Mouse (Mus musculus) midbrain, embryonic 16.5 days (tissue): ENCODE data around the gene Kazald1. TPM values are rescaled to one million over a fixed set of nuclear protein-coding genes. Genes with fewer than 3 reads are reported as not detected.

Source experiments
- ATAC-seq: fragments of 200-750 bp; cut with Nextera tagmentation; 2 replicates; pipeline ENCODE4 v1.8.0; 2017; ENCODE audit warnings: moderate TSS enrichment
- H3K27ac ChIP-seq: fragments of 300-500 bp; sonication (generic); 2 replicates; pipeline ENCODE4 v1.5.1; 2014; ENCODE audit warnings: mild to moderate bottlenecking, low read length, mixed read lengths
- H3K27me3 ChIP-seq: fragments of 300-500 bp; sonication (generic); 2 replicates; pipeline ENCODE4 v1.6.1; 2014; ENCODE audit warnings: low read depth, low read length, mixed read lengths; ENCODE audit not compliant: control insufficient read depth, insufficient read depth
- H3K36me3 ChIP-seq: fragments of 300-500 bp; sonication (generic); 2 replicates; pipeline ENCODE4 v1.6.1; 2014; ENCODE audit warnings: mild to moderate bottlenecking, low read length, moderate library complexity, mixed read lengths; ENCODE audit not compliant: control insufficient read depth, insufficient read depth
- H3K4me1 ChIP-seq: fragments of 300-500 bp; sonication (generic); 2 replicates; pipeline ENCODE4 v1.6.1; 2014; ENCODE audit warnings: mild to moderate bottlenecking, low read length, mixed read lengths; ENCODE audit not compliant: control insufficient read depth, insufficient read depth
- H3K4me2 ChIP-seq: fragments of 300-500 bp; sonication (generic); 2 replicates; pipeline ENCODE4 v1.6.1; 2014; ENCODE audit warnings: mild to moderate bottlenecking, low read length, mixed read lengths
- H3K4me3 ChIP-seq: fragments of 300-500 bp; sonication (generic); 2 replicates; pipeline ENCODE4 v1.5.1; 2014; ENCODE audit warnings: low read depth, mild to moderate bottlenecking, low read length, moderate library complexity, mixed read lengths
- H3K9ac ChIP-seq: fragments of 300-500 bp; sonication (generic); 2 replicates; pipeline ENCODE4 v1.6.1; 2014; ENCODE audit warnings: low read depth, low read length, mixed read lengths
- H3K9me3 ChIP-seq: fragments of 300-500 bp; sonication (generic); replicated peaks from 2 replicates; pipeline ENCODE4 v1.6.1; 2014; ENCODE audit warnings: mild to moderate bottlenecking, low read length, mixed read lengths; ENCODE audit not compliant: control insufficient read depth, poor library complexity, severe bottlenecking
- WGBS: fragments of 180-500 bp; shearing (Covaris S2); extraction: QIAGEN DNeasy Blood & Tissue Kit; methylation state at CpG from one replicate; pipeline ENCODE4 v1.1.7; 2014; 5-methylcytosine and 5-hydroxymethylcytosine counted together
- polyA plus RNA-seq: library from polyadenylated mRNA; unstranded; fragments of >200 nt; fragmentation: Nextera tagmentation; extraction: Ambion mirVana; gene quantifications from 2 replicates; pipeline ENCODE4 v1.2.1, GENCODE M21; 2015

Gene Kazald1
- polyA plus RNA-seq, 1 experiment from 2014 or later: 1.9 TPM

DNA sequence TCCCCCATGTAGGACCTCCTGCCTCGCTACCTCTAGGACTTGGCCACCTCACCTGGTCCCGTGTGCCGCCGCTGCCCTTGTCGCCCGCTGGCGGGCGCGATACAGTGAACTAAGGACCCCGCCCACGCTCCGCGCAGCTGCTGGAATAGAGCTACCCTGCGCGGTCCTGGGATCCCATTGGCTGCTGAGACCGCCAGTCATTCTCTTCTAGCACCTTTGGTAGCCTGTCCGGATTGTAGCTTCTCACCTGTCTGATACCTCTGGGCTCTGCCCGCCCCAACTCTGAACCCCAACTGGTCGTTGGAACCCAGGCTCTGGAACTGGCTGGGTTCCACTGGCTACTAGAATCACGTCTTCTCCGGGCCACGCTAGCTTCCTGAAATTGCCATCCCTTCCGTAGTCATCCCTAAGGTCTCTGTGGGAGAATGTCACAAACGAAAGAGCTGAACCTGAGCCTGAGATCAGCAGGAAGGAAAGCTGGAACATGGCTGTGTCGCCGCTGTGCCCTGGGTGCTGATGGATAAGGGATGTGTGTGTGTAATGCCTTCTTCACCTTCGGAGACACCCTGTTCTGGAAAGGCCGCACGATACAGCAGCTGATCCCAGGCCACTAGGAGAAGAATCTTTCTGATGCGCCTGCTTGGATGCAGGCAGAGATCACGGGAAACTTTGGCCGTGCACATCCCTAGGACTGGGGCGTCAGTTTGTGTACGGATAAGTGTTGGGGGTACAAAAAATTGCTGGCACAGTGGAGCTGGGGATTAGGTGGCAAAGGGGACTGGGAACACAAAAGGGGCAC is 28.3 kb upstream of the Kazald1 start:
- Histone ChIP-seq H3K27ac (peak overlapping the region; percentile 92), H3K4me1 (peaks cover 25% of the 10 kb centered on the region), H3K4me2 (peak overlapping the region; percentile 85), H3K4me3 (peak overlapping the region; percentile 59), H3K9ac (peak overlapping the region; percentile 72), H3K27me3 (peaks cover 5% of the 10 kb centered on the region; the same call in 1 of the 2 replicates), H3K9me3 (no peaks in the 10 kb centered on the region), H3K36me3 (peaks cover 4% of the 10 kb centered on the region; the same call in 1 of the 2 replicates)
- 2% methylated on average over 34 of the region's 34 CpGs for WGBS
- peak; percentile 82 for ATAC-seq

- Histone ChIP-seq H3K36me3 (peaks cover 6% of the 10 kb centered on the region; the same call in 1 of the 2 replicates), H3K9ac (peak within 1 kb of the TSS; percentile 72), H3K9me3 (no peaks in the 10 kb centered on the region), H3K27me3 (peaks cover 5% of the 10 kb centered on the region; the same call in 1 of the 2 replicates), H3K4me1 (peaks cover 25% of the 10 kb centered on the region), H3K27ac (peak within 1 kb of the TSS; percentile 92), H3K4me3 (peak within 1 kb of the TSS; percentile 59), H3K4me2 (peak within 1 kb of the TSS; percentile 85)
- peak; percentile 84 for ATAC-seq
- WGBS: 0% methylated on average over 26 of the region's 26 CpGs
Observed at GRCm38 (mm10) chr19:45047417-45047934, 27.6 kb upstream of the Kazald1 start, which contains the start of gene Sfxn3. TSS of gene Sfxn3 (plus strand) at chr19:45047503.

- peaks cover 5% of the 10 kb centered on the region; the same call in 1 of the 2 replicates for H3K27me3 ChIP-seq
- H3K9me3 ChIP-seq: no peaks in the 10 kb centered on the region
- H3K4me3 ChIP-seq: peak overlapping the region; percentile 59
- H3K4me1 ChIP-seq: peaks cover 25% of the 10 kb centered on the region
- peaks cover 6% of the 10 kb centered on the region; the same call in 1 of the 2 replicates for H3K36me3 ChIP-seq
- H3K27ac ChIP-seq: peak overlapping the region; percentile 92
- 26% methylated on average over 11 of the region's 11 CpGs for WGBS
- peak overlapping the region; percentile 85 for H3K4me2 ChIP-seq
- H3K9ac ChIP-seq: peak overlapping the region; percentile 72
- peak; percentile 66 for ATAC-seq
Observed at GRCm38 (mm10) chr19:45047935-45048643, 27.0 kb upstream of the Kazald1 start.

DNA sequence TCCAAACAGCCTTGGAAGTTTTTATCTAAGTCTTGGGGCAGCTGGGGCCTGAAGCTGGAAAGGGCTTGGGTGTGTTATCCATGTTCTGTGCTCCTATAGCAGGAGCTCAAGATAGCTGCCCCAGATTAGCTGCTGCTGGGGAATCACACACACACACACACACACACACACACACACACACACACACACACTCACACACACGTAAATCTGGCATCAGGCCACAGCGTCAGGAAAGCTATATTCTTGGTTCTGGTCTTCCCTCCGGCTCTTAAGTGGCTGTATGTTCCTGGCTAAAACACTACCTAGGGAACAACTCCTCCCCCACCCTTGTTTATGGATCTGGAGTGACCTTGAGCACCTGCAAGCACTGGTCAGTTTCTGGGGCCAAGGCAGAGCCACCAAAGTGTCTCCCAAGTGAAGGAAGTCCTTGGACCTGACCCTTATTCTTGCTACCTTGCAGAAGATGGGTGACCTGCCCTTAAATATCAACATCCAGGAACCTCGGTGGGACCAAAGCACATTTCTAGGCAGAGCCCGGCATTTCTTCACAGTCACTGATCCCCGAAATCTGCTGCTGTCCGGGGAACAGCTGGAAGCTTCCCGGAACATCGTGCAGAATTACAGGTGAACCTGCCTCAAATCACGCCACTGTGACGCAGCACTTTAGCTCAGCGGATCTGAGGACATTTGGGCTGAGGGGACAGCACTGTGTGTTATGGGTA is 26.2 kb upstream of the Kazald1 start:
- H3K9ac ChIP-seq: peak overlapping the region; percentile 72
- H3K4me3 ChIP-seq: peak overlapping the region; percentile 59
- peak overlapping the region; percentile 85 for H3K4me2 ChIP-seq
- H3K27me3 ChIP-seq: peaks cover 5% of the 10 kb centered on the region; the same call in 1 of the 2 replicates
- H3K27ac ChIP-seq: peak overlapping the region; percentile 92
- no peak for ATAC-seq
- no peaks in the 10 kb centered on the region for H3K9me3 ChIP-seq
- peaks cover 25% of the 10 kb centered on the region for H3K4me1 ChIP-seq
- WGBS: 80% methylated on average over 12 of the region's 12 CpGs
- peaks cover 6% of the 10 kb centered on the region; the same call in 1 of the 2 replicates for H3K36me3 ChIP-seq

- H3K4me2 ChIP-seq: peak overlapping the region; percentile 85; the same call in 1 of the 2 replicates
Observed at GRCm38 (mm10) chr19:45049523-45049922, 25.5 kb upstream of the Kazald1 start.

GRCm38 (mm10) chr19:45053451-45053850 is 21.6 kb upstream of the Kazald1 start:
- WGBS: 87% methylated on average over 8 of the region's 8 CpGs

More at GRCm38 (mm10) chr19:45049523-45049922, 25.5 kb upstream of the Kazald1 start:
- Histone ChIP-seq H3K4me3 (no peak overlapping the region), H3K9me3 (no peaks in the 10 kb centered on the region), H3K27ac (no peak overlapping the region), H3K9ac (0 out of 2 replicates have a peak overlapping the region, but pooled peaks have one; percentile 20), H3K36me3 (peaks cover 6% of the 10 kb centered on the region; the same call in 1 of the 2 replicates), H3K4me1 (peaks cover 25% of the 10 kb centered on the region), H3K27me3 (peaks cover 5% of the 10 kb centered on the region; the same call in 1 of the 2 replicates)
- no peak for ATAC-seq
- 77% methylated on average over 9 of the region's 9 CpGs for WGBS

GRCm38 (mm10) chr19:45054892-45055690 is 19.9 kb upstream of the Kazald1 start:
- Histone ChIP-seq H3K36me3 (peaks cover 9% of the 10 kb centered on the region), H3K4me3 (no peak overlapping the region), H3K4me1 (peaks cover 21% of the 10 kb centered on the region), H3K4me2 (no peak overlapping the region), H3K27me3 (no peaks in the 10 kb centered on the region), H3K9me3 (no peaks in the 10 kb centered on the region), H3K27ac (no peak overlapping the region), H3K9ac (no peak overlapping the region)
- no peak for ATAC-seq
- 83% methylated on average over 6 of the region's 6 CpGs for WGBS

More at GRCm38 (mm10) chr19:45053451-45053850, 21.6 kb upstream of the Kazald1 start:
- H3K4me1 ChIP-seq: peaks cover 32% of the 10 kb centered on the region
- no peak overlapping the region for H3K27ac ChIP-seq
- H3K4me2 ChIP-seq: no peak overlapping the region
- no peak overlapping the region for H3K9ac ChIP-seq
- H3K27me3 ChIP-seq: no peaks in the 10 kb centered on the region
- ATAC-seq: no peak
- H3K36me3 ChIP-seq: peaks cover 9% of the 10 kb centered on the region
- H3K4me3 ChIP-seq: no peak overlapping the region
- H3K9me3 ChIP-seq: no peaks in the 10 kb centered on the region

DNA sequence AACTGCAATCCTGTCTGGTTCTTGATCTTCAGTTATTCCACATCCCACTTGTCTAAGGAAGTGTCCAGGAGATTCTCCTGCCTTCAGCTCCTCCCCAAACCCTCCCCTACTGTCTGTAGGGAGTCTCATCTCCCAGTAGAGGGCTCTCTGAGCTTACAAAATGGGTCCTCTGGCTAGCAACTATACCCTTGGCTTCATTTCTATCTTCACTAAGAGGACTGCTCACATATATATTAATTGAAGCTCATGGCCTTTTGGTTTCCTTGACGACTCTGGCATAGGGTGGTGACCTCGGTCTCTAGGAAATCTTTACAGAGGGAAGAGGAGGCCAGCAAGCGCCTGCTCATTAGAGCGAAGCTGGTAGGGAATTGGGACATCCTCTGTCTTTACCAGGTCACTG is 18.7 kb upstream of the Kazald1 start:
- Histone ChIP-seq H3K9ac (no peak overlapping the region), H3K4me3 (no peak overlapping the region), H3K27ac (peak overlapping the region; percentile 54), H3K9me3 (no peaks in the 10 kb centered on the region), H3K4me1 (peaks cover 21% of the 10 kb centered on the region), H3K27me3 (no peaks in the 10 kb centered on the region), H3K4me2 (no peak overlapping the region), H3K36me3 (peaks cover 5% of the 10 kb centered on the region)
- ATAC-seq: no peak
- 35% methylated on average over 4 of the region's 4 CpGs for WGBS
